Mouse (Mus musculus): ENCODE results near the gene Ptpa. TPM values are rescaled to one million over a fixed set of nuclear protein-coding genes. Genes with fewer than 3 reads are reported as not detected.

The Ptpa gene
- 124 and 126 TPM in 2 replicates for polyA plus RNA-seq (2015; fragmentation: Nextera tagmentation; extraction: Ambion mirVana)

DNA sequence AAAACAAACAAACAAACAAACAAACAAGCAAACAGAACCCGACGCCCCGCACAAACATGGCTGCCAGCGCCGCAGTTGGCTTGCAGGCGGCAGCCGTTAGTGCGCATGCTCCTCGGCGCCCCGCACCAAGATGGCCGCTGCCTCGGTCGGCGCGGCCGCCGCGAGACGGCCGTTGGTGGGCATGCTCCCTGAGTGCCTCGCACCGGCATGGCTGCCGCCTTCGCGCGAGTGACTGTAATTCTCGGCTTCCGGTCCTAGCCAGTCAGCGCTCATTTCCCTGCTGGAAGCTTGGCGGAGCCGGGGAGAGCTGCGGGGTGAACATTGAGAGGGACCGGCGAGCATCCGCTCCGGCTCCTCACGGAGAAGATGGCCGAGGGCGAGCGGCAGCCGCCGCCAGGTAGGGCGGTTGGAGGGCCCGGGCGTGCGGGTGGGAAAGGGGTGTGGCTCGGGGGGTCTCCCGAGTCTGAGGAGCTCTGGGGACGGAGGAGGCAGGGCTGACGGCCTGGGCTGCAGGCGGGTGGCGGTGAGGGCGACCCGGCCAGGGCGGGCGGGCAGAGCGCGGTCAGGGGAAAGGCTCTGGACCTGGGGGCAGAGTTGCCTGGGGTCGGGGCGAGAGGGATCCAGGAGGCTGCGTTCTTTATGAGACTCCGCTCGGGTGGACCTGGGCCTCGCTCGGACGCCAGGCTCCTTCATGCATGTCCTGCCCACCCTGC, at the start of gene Ptpa:
TSS of gene Ptpa (plus strand) at position 104 of the 713 bp plus-strand sequence.
- Histone ChIP-seq H3K9me3 (no peaks in the 10 kb centered on the region), H3K4me2 (peak within 1 kb of the TSS; percentile 75), H3K4me1 (replicated peaks) (peaks cover 63% of the 10 kb centered on the region), H3K27ac (replicated peaks) (peak within 1 kb of the TSS; percentile 98), H3K36me3 (peaks cover 9% of the 10 kb centered on the region; the same call in 1 of the 2 replicates), H3K27me3 (no peaks in the 10 kb centered on the region), H3K9ac (peak within 1 kb of the TSS; percentile 90), H3K4me3 (peak within 1 kb of the TSS; percentile 81)
- ATAC-seq (ENCODE audit: low read depth), result peak; percentile 92
- WGBS, result under 1% methylated on average over 63 of the region's 67 CpGs

DNA sequence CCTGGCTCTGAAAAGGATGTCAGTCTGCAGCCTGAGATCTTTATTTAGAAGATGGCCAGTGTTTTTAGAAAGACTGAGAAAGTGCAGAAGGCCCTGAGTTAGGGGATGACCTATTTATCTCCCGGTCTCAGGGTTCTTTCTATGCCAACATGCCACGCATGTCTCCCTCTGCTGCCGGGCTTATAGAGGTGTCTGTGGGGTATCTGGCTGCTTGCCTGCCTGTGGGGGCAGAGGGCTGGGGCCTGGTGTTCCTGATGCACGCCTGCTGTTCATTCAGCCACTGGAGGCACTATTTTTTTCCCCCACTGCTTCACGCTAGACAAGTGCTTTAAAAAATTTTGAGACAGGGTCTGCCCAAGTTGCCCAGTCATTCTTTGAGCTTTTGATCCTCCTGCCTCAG, 49.6 kb upstream of the Ptpa start:
- WGBS, result 75% methylated on average over 5 of the region's 5 CpGs
- no peaks in the 10 kb centered on the region for H3K27me3 ChIP-seq
- peaks cover 43% of the 10 kb centered on the region for H3K36me3 ChIP-seq
- H3K9me3 ChIP-seq, result no peaks in the 10 kb centered on the region
- H3K4me2 ChIP-seq, result no peak overlapping the region
- no peak for ATAC-seq (ENCODE audit: low read depth)
- H3K4me1 ChIP-seq (replicated peaks), result peaks cover 26% of the 10 kb centered on the region
- H3K4me3 ChIP-seq, result no peak overlapping the region
- H3K9ac ChIP-seq, result no peak overlapping the region
- no peak overlapping the region for H3K27ac ChIP-seq (replicated peaks)

- Histone ChIP-seq H3K27ac (replicated peaks) (no peak overlapping the region), H3K9ac (no peak overlapping the region), H3K27me3 (no peaks in the 10 kb centered on the region), H3K36me3 (peaks cover 93% of the 10 kb centered on the region), H3K4me3 (no peak overlapping the region), H3K9me3 (no peaks in the 10 kb centered on the region), H3K4me1 (replicated peaks) (peaks cover under 1% of the 10 kb centered on the region; the same call in 1 of the 2 replicates), H3K4me2 (no peak overlapping the region)
- WGBS, result 97% methylated on average over 8 of the region's 8 CpGs
- ATAC-seq (ENCODE audit: low read depth), result no peak
Measured at GRCm38 (mm10) chr2:30371544-30371943, 44.3 kb upstream of the Ptpa start.

- no peaks in the 10 kb centered on the region for H3K27me3 ChIP-seq
- no peak overlapping the region for H3K27ac ChIP-seq (replicated peaks)
- no peak overlapping the region for H3K4me3 ChIP-seq
- H3K9ac ChIP-seq, result no peak overlapping the region
- H3K4me2 ChIP-seq, result no peak overlapping the region
- 98% methylated on average over 5 of the region's 5 CpGs for WGBS
- H3K4me1 ChIP-seq (replicated peaks), result no peaks in the 10 kb centered on the region
- peaks cover 97% of the 10 kb centered on the region for H3K36me3 ChIP-seq
- no peak for ATAC-seq (ENCODE audit: low read depth)
- H3K9me3 ChIP-seq, result no peaks in the 10 kb centered on the region
Measured at GRCm38 (mm10) chr2:30372726-30373125, 43.1 kb upstream of the Ptpa start.

- no peaks in the 10 kb centered on the region for H3K4me1 ChIP-seq (replicated peaks)
- H3K9ac ChIP-seq, result no peak overlapping the region
- ATAC-seq (ENCODE audit: low read depth), result no peak
- H3K4me3 ChIP-seq, result no peak overlapping the region
- WGBS, result 97% methylated on average over 10 of the region's 10 CpGs
- H3K4me2 ChIP-seq, result no peak overlapping the region
- H3K9me3 ChIP-seq, result no peaks in the 10 kb centered on the region
- H3K36me3 ChIP-seq, result peaks cover 93% of the 10 kb centered on the region
- no peaks in the 10 kb centered on the region for H3K27me3 ChIP-seq
- H3K27ac ChIP-seq (replicated peaks), result no peak overlapping the region
Measured at GRCm38 (mm10) chr2:30375893-30376292, 39.9 kb upstream of the Ptpa start.

DNA sequence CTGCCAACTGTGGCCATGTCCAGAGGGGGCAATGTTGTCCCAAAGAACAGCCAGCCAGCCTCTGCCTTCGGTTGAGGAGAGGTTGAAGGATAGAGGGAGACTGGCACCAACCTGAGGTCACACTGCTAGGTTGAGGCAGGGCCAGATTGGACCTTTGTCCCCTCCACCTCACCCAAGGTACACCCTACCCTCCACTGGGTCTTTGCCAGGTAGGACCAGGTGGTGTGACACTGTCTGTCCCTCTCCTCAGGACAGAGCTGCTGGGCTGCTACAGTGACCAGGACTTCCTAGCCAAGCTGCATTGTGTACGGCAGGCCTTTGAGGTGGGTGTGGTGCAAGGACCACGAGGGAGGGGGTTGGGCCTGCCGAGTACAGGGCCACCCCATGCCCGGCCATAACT, 38.1 kb upstream of the Ptpa start:
- Histone ChIP-seq H3K27me3 (no peaks in the 10 kb centered on the region), H3K4me1 (replicated peaks) (no peaks in the 10 kb centered on the region), H3K36me3 (peaks cover 93% of the 10 kb centered on the region), H3K4me3 (no peak overlapping the region), H3K27ac (replicated peaks) (no peak overlapping the region), H3K9me3 (no peaks in the 10 kb centered on the region), H3K4me2 (no peak overlapping the region), H3K9ac (no peak overlapping the region)
- ATAC-seq (ENCODE audit: low read depth), result no peak
- WGBS, result 83% methylated on average over 5 of the region's 5 CpGs

DNA sequence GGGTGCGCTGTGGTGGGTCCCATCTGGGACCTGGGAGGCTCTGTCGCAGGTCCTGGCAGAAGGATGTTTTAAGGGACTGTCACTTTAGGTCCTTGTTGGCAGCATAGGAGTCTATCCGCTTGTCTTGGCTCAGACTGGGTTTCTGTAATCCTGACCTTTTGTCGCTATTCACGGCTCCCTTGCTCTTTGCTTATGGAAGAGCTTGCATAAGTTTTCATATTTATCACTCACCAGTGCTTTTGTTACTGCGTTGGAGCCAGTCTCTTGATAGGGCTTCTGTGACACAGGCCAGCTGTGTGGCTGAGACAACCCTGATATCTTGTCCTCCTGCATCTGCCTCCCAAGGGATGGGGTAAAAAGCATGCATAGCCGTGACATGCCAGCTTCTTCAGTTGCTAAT, 36.5 kb upstream of the Ptpa start:
- 89% methylated on average over 7 of the region's 7 CpGs for WGBS
- H3K9me3 ChIP-seq, result no peaks in the 10 kb centered on the region
- H3K36me3 ChIP-seq, result peaks cover 93% of the 10 kb centered on the region
- ATAC-seq (ENCODE audit: low read depth), result no peak
- no peak overlapping the region for H3K4me2 ChIP-seq
- H3K27ac ChIP-seq (replicated peaks), result no peak overlapping the region
- H3K4me3 ChIP-seq, result no peak overlapping the region
- H3K27me3 ChIP-seq, result no peaks in the 10 kb centered on the region
- no peak overlapping the region for H3K9ac ChIP-seq
- no peaks in the 10 kb centered on the region for H3K4me1 ChIP-seq (replicated peaks)

DNA sequence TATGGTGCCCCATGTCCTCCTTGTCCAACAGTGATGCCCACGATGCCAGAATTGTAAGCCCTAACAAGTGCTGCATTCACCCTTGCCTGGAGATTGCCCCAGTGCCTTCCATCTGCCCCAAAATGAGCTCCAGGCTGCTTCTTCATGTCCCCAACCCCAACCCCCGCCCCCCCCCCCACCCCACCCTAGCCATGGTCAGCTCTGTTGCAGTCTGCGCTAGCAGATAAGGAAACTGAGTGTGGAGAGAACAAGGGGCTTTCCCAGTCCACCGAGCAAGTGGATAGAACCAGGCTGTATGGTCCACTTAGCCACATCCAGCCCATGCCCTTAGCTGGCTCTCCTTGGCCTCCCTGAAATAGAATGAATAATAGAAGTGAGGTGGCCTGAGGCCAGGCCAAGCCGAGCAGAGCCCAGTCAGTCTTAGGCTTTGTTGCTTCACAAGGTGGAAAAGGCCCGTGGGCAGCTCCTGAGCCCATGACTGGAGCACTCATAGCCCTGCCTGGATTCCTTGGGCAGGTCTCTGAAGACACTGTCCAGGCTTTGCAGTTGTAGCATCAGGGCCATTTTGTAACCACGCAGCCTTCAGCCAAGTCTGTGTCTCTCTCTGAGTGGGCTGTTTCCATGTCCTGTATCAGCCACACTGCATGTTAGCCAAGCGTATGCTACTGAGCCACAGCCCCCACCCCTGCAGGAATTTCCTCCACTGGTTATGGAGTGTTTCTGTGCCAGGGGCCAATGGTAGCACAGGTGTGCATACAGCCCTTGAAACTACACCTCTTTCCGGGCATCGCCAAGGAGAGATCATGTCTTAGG, 35.1 kb upstream of the Ptpa start:
- Histone ChIP-seq H3K4me3 (no peak overlapping the region), H3K27ac (replicated peaks) (no peak overlapping the region), H3K9ac (no peak overlapping the region), H3K4me1 (replicated peaks) (no peaks in the 10 kb centered on the region), H3K36me3 (peaks cover 96% of the 10 kb centered on the region), H3K9me3 (no peaks in the 10 kb centered on the region), H3K4me2 (no peak overlapping the region), H3K27me3 (no peaks in the 10 kb centered on the region)
- no peak for ATAC-seq (ENCODE audit: low read depth)
- 91% methylated on average over 10 of the region's 10 CpGs for WGBS

DNA sequence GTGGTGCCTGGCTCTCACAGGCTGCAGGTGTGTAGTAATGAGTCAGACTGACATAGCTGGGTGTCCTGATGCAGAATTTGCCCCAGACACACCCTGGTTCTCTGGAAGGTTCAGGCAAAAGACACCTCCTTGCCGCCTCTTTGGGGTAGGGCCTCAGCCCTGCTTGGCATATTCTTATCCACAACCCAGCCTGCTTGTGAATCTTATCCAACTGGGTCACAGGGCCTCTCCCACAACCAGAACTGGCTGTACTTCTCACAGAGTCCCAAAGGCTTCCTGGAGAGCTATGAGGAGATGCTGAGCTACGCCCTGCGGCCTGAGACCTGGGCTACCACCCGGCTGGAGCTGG, 34.5 kb upstream of the Ptpa start:
- H3K27ac ChIP-seq (replicated peaks), result no peak overlapping the region
- peaks cover 91% of the 10 kb centered on the region for H3K36me3 ChIP-seq
- H3K9ac ChIP-seq, result no peak overlapping the region
- H3K4me1 ChIP-seq (replicated peaks), result no peaks in the 10 kb centered on the region
- no peak for ATAC-seq (ENCODE audit: low read depth)
- 97% methylated on average over 4 of the region's 4 CpGs for whole genome bisulfite sequencing
- no peaks in the 10 kb centered on the region for H3K9me3 ChIP-seq
- H3K4me2 ChIP-seq, result no peak overlapping the region
- no peak overlapping the region for H3K4me3 ChIP-seq
- H3K27me3 ChIP-seq, result no peaks in the 10 kb centered on the region

GRCm38 (mm10) chr2:30384814-30385213, 31.0 kb upstream of the Ptpa start:
- peaks cover 57% of the 10 kb centered on the region for H3K36me3 ChIP-seq
- ATAC-seq (ENCODE audit: low read depth), result no peak
- 81% methylated on average over 5 of the region's 5 CpGs for WGBS

DNA sequence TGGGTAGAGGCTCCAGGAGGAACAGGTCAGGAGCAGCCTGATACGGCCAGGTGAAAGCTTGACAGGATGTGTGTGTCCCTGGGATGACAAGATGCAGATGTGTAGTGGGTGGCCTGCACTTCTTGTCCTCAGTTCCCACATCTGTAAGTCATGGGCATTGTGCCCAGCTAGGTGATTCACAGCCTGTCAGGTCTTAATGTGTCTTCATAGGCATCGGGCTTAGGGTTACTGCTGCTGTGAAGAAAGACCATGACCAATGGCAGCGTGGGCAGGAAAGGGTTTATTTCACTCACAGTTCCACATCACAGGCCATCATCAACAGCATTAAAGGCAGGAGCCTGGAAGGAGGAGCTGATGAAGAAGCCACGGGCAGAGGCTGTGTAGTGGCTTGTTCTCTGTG, 30.2 kb upstream of the Ptpa start:
- 80% methylated on average over 4 of the region's 4 CpGs for WGBS
- no peak overlapping the region for H3K4me2 ChIP-seq
- no peaks in the 10 kb centered on the region for H3K4me1 ChIP-seq (replicated peaks)
- no peaks in the 10 kb centered on the region for H3K27me3 ChIP-seq
- H3K27ac ChIP-seq (replicated peaks), result no peak overlapping the region
- no peaks in the 10 kb centered on the region for H3K9me3 ChIP-seq
- H3K9ac ChIP-seq, result no peak overlapping the region
- H3K4me3 ChIP-seq, result no peak overlapping the region
- ATAC-seq (ENCODE audit: low read depth), result no peak
- peaks cover 50% of the 10 kb centered on the region for H3K36me3 ChIP-seq

More at GRCm38 (mm10) chr2:30384814-30385213, 31.0 kb upstream of the Ptpa start:
- Histone ChIP-seq H3K9me3 (no peaks in the 10 kb centered on the region), H3K27me3 (no peaks in the 10 kb centered on the region), H3K27ac (replicated peaks) (no peak overlapping the region), H3K4me3 (no peak overlapping the region), H3K4me1 (replicated peaks) (no peaks in the 10 kb centered on the region), H3K4me2 (no peak overlapping the region), H3K9ac (no peak overlapping the region)

DNA sequence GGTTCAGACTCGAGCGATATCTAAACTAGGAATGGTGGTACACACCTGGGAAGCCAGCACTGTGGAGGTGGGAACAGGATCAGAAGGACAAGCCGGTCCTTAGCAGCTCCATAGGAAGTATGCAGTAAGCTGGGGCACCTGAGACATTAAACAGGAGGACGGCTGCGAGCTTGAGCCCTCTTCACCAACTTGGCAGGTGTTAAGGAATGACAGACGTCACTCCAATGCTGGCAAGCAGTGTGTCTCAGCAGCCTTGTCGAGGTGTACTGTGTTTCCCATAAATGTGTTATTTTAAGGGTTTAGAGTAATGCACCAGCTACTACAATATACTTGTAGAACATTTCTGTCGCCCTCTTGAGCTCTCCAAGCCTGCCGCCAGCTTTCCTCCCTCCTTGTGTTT, 28.9 kb upstream of the Ptpa start:
- 89% methylated on average over 9 of the region's 9 CpGs for WGBS
- Histone ChIP-seq H3K27me3 (no peaks in the 10 kb centered on the region), H3K9me3 (no peaks in the 10 kb centered on the region), H3K9ac (no peak overlapping the region), H3K4me3 (no peak overlapping the region), H3K4me1 (replicated peaks) (peaks cover 8% of the 10 kb centered on the region), H3K36me3 (peaks cover 38% of the 10 kb centered on the region), H3K27ac (replicated peaks) (no peak overlapping the region), H3K4me2 (no peak overlapping the region)
- no peak for ATAC-seq (ENCODE audit: low read depth)
